In genomic region chr2:118478833-118479549, GRCm38 (mm10) we compare ENCODE assay signal across 8 mouse cellular contexts. TPM values are rescaled to one million over a fixed set of nuclear protein-coding genes. Genes with fewer than 3 reads are reported as not detected.
A peak's percentile ranks its signal among the peaks of the same experiment; 100 is the strongest.
DNase-seq lines count a peak whose midpoint lies in the region; ATAC-seq and TF ChIP-seq lines count a peak whose summit lies in the region.

No protein-coding gene starts in this region.

- ATAC-seq in forebrain, embryonic 14.5 days, result peak; percentile 82

- H3K9me3 ChIP-seq in MEL (replicated peaks; ENCODE audit: insufficient read depth, low read length), result no peaks in the 10 kb centered on the region
- H3K9me3 ChIP-seq in forebrain, embryonic 14.5 days (replicated peaks; ENCODE audit: control insufficient read depth, low read length), result no peaks in the 10 kb centered on the region

- H3K27ac ChIP-seq in kidney, adult 2 months (ENCODE audit: insufficient read depth, low read depth, low read length), result peak overlapping the region; percentile 50
- H3K27ac ChIP-seq in MEL (ENCODE audit: control insufficient read depth, low read depth, low read length) (peak overlapping the region; percentile 62), macrophage (no peak overlapping the region; the same call in 1 of the 2 replicates)
- peak overlapping the region; percentile 59; the same call in 1 of the 2 replicates for H3K27ac ChIP-seq in forebrain, embryonic 14.5 days (ENCODE audit: low read depth, low read length)

- H3K79me2 ChIP-seq in MEL (ENCODE audit: control insufficient read depth, insufficient read depth, low read length, poor library complexity) (peaks cover 18% of the 10 kb centered on the region), macrophage (ENCODE audit: inconsistent target) (peaks cover 23% of the 10 kb centered on the region)

- no peak for TF ChIP-seq POLR2A in kidney, adult 2 months (IDR thresholded peaks at IDR 0.05; ENCODE audit: low read depth, low read length)
- no peak; a peak in 1 of 4 replicates for TF ChIP-seq POLR2A in MEL (IDR thresholded peaks at IDR 0.05; ENCODE audit: control insufficient read depth in 1 of 2, insufficient read depth in 1 of 2, low read depth in 1 of 2, low read length in 2 of 2, poor library complexity in 1 of 2)

- no peak for TF ChIP-seq EP300 in MEL (IDR thresholded peaks at IDR 0.05; ENCODE audit: low read depth in 1 of 2, low read length in 2 of 2)

- H3K27me3 ChIP-seq in kidney, adult 2 months (replicated peaks; ENCODE audit: control insufficient read depth, insufficient read depth, low read length), result no peaks in the 10 kb centered on the region
- H3K27me3 ChIP-seq in MEL (ENCODE audit: control insufficient read depth in 1 of 2, insufficient read depth in 2 of 2, low read length in 2 of 2), result no peaks in the 10 kb centered on the region
- H3K27me3 ChIP-seq in forebrain, embryonic 14.5 days (replicated peaks; ENCODE audit: control insufficient read depth, insufficient read depth, low read length), result no peaks in the 10 kb centered on the region

- no peaks in the 10 kb centered on the region for H3K36me3 ChIP-seq in kidney, adult 2 months (ENCODE audit: control insufficient read depth, insufficient read depth, low read length)
- peaks cover 5 to 18% of the 10 kb centered on the region in 2 experiments for H3K36me3 ChIP-seq in MEL (ENCODE audit: control insufficient read depth in 1 of 2, insufficient read depth in 2 of 2, low read length in 2 of 2)
- peaks cover 35% of the 10 kb centered on the region for H3K36me3 ChIP-seq in forebrain, embryonic 14.5 days (ENCODE audit: control insufficient read depth, insufficient read depth, low read length)
- peaks cover 28% of the 10 kb centered on the region for H3K36me3 ChIP-seq in macrophage (ENCODE audit: inconsistent target)

- 0 out of 2 replicates have a peak, but pooled peaks cover 3% of the 10 kb centered on the region for H3K4me1 ChIP-seq in kidney, adult 2 months (ENCODE audit: control insufficient read depth, insufficient read depth, low read length)
- peaks cover 3 to 13% of the 10 kb centered on the region in 2 experiments for H3K4me1 ChIP-seq in MEL (ENCODE audit: control insufficient read depth in 1 of 2, insufficient read depth in 2 of 2, low read length in 2 of 2)
- H3K4me1 ChIP-seq in forebrain, embryonic 14.5 days (ENCODE audit: control insufficient read depth, insufficient read depth, low read length), result peaks cover 8% of the 10 kb centered on the region

- H3K9ac ChIP-seq in MEL (ENCODE audit: control insufficient read depth, low read depth, low read length, poor library complexity, severe bottlenecking), result peak overlapping the region; percentile 95
- peak overlapping the region; percentile 85 for H3K9ac ChIP-seq in forebrain, embryonic 14.5 days (ENCODE audit: low read length)

- TF ChIP-seq RAD21 in MEL (IDR thresholded peaks at IDR 0.05; ENCODE audit: low read depth, low read length), result no peak

- DNase-seq in kidney, adult 2 months, result no peak
- no peak for DNase-seq in kidney, adult 9 months
- DNase-seq in MEL (ENCODE audit: low read depth, low spot score), result peak; percentile 45
- DNase-seq in forebrain, embryonic 14.5 days (ENCODE audit: low spot score), result no peak
- no peak for DNase-seq in Muller cell, postnatal 12 days (ENCODE audit: inconsistent ontology term)
- no peak for DNase-seq in adrenal gland, postnatal 36 days
- DNase-seq in right cerebral cortex, postnatal 14 days, result no peak

- H3K4me2 ChIP-seq in forebrain, embryonic 14.5 days (ENCODE audit: low read length), result peak overlapping the region; percentile 84

- peak overlapping the region; percentile 86 for H3K4me3 ChIP-seq in kidney, adult 2 months (ENCODE audit: insufficient read depth, low read depth, low read length)
- peak overlapping the region; percentile 78 to 88 for H3K4me3 ChIP-seq in MEL (ENCODE audit: control insufficient read depth in 1 of 2, insufficient read depth in 1 of 2, low read depth in 2 of 2, low read length in 2 of 2)
- H3K4me3 ChIP-seq in forebrain, embryonic 14.5 days (ENCODE audit: low read depth, low read length), result peak overlapping the region; percentile 92
- H3K4me3 ChIP-seq in macrophage (ENCODE audit: inconsistent target), result peak overlapping the region; percentile 60

- no peak for TF ChIP-seq CTCF in kidney, adult 2 months (conservative IDR thresholded peaks at IDR 0.05; ENCODE audit: insufficient read depth, insufficient read length, low read depth, low read length)
- TF ChIP-seq CTCF in MEL (IDR thresholded peaks at IDR 0.05 in 2 of 3, conservative IDR thresholded peaks at IDR 0.05 in 1 of 3; ENCODE audit: control insufficient read depth in 1 of 3, insufficient read depth in 1 of 3, low read depth in 2 of 3, low read length in 3 of 3, poor library complexity in 1 of 3, severe bottlenecking in 1 of 3), result no peak

- WGBS in kidney, adult 2 months, result 2% methylated on average over 52 of the region's 52 CpGs
- WGBS in forebrain, embryonic 14.5 days, result 3% methylated on average over 45 of the region's 52 CpGs
- WGBS in macrophage (ENCODE audit: missing documents), result 2% methylated on average over 47 of the region's 52 CpGs

TF ChIP-seq in MEL, 35 proteins besides CTCF, POLR2A, EP300 and RAD21:
- TF ChIP-seq MAX (IDR thresholded peaks at IDR 0.05; ENCODE audit: low read length), result 0 out of 2 replicates have a peak, but pooled peaks have one; percentile 3
- TF ChIP-seq HCFC1 (IDR thresholded peaks at IDR 0.05; ENCODE audit: low read depth, low read length), result no peak

RNA-seq across cellular contexts. Expression of gene Srp14, which starts 0.5 kb away (rescaled TPM):
- 50.9 and 77.2 TPM in 2 replicates for polyA plus RNA-seq in kidney, adult 2 months (2012; rRNA removed)
- total RNA-seq in MEL (2012; rRNA removed), result 231 and 235 TPM in 2 replicates
- 100 to 1,000 TPM in 1 of 2 experiments, not detected in 1; 272 TPM for polyA plus RNA-seq in MEL (2012; ENCODE audit: insufficient read depth in 1 of 2, insufficient read length in 2 of 2, low read depth in 1 of 2, low replicate concordance in 2 of 2, missing spikeins in 1 of 2)
- 341 and 381 TPM in 2 replicates for polyA plus RNA-seq in forebrain, embryonic 14.5 days (2014; fragmentation: Nextera tagmentation; extraction: Ambion mirVana)
- 10 to 100 TPM in 23 of 26 experiments, 1 to 10 TPM in 3; 3.8 to 49.4 (median 21.7) TPM for total RNA-seq in macrophage (2018; cell fraction: chromatin; rRNA removed)
- 100 to 1,000 TPM; 140 to 200 (median 168) TPM for total RNA-seq in macrophage (2018; cell fraction: cytosol; rRNA removed)
- total RNA-seq in macrophage (2018; cell fraction: nucleus; rRNA removed), result 10 to 100 TPM; 21.8 to 67.6 (median 38.2) TPM
- polyA plus RNA-seq in macrophage (2018), result 197 to 252 TPM (median 250 TPM) in 3 replicates
- 100 to 1,000 TPM; 210 to 233 TPM for total RNA-seq in adrenal gland, postnatal 36 days (2021)
